Mouse (Mus musculus): ENCODE results near the gene St6galnac5. TPM values are rescaled to one million over a fixed set of nuclear protein-coding genes. Genes with fewer than 3 reads are reported as not detected.

The St6galnac5 gene
- total and polyA plus RNA-seq, 2 experiments: not detected

DNA sequence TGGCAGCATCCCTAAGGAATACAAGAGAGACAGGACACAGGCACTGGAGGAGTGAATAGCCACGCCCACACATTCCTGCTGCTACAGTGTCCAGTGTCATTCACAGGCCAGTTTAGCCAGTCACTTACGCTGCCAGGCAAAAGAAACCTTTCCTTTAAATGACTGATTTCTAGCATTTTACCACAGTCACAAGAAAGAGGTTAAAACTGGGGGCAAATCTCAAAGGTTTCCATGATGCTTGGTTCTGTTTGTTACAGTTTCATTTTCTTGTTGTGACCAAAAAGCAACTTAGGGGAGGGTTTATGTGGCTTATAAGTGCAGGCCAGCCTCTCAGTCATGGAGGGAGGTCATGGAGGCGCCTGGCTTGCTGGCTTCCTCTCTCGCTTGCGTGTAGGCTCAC lies 74.4 kb downstream of the St6galnac5 start:
- H3K4me1 ChIP-seq (ENCODE audit: control insufficient read depth, insufficient read depth, low read length): no peaks in the 10 kb centered on the region
- DNase-seq (ENCODE audit: extremely low read depth, low read depth, low spot score): no peak
- H3K9ac ChIP-seq (ENCODE audit: low read depth, low read length): no peak overlapping the region
- H3K79me2 ChIP-seq (ENCODE audit: control insufficient read depth, insufficient read depth, low read length): no peaks in the 10 kb centered on the region
- H3K36me3 ChIP-seq (ENCODE audit: control insufficient read depth, insufficient read depth, low read length): no peaks in the 10 kb centered on the region
- H3K4me3 ChIP-seq (ENCODE audit: insufficient read depth, low read depth, low read length): no peak overlapping the region
- no peak for TF ChIP-seq POLR2A (IDR thresholded peaks at IDR 0.05; ENCODE audit: extremely low read depth, insufficient read depth, low read length)
- no peak for TF ChIP-seq CTCF (IDR thresholded peaks at IDR 0.05; ENCODE audit: low read depth, low read length)
- WGBS: 84% methylated on average over 5 of the region's 5 CpGs
- no peak overlapping the region for H3K27ac ChIP-seq (replicated peaks; ENCODE audit: insufficient read depth, low read depth, low read length)
- no peaks in the 10 kb centered on the region for H3K27me3 ChIP-seq (ENCODE audit: control insufficient read depth, insufficient read depth, low read length)

DNA sequence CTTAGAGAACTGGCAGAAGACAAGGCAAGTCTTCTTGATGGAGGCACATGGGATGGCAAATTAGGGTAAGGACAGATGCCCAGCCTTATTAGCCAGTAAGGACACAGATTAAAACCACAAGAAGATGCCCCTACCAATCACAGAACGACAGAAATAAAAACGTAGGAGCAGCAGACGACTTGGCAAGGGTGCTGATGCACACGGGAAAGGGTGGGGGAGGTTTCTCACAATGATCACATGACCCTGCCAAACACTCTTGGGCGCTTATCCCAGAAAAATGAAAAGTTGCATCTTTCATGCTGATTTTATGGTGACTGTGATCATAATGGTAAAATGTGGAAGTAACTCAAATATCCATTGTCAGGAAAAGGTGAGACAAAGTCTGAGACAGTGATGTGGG lies 75.0 kb downstream of the St6galnac5 start:
- no peak overlapping the region for H3K4me3 ChIP-seq (ENCODE audit: insufficient read depth, low read depth, low read length)
- no peaks in the 10 kb centered on the region for H3K36me3 ChIP-seq (ENCODE audit: control insufficient read depth, insufficient read depth, low read length)
- H3K79me2 ChIP-seq (ENCODE audit: control insufficient read depth, insufficient read depth, low read length): no peaks in the 10 kb centered on the region
- H3K9ac ChIP-seq (ENCODE audit: low read depth, low read length): no peak overlapping the region
- no peaks in the 10 kb centered on the region for H3K4me1 ChIP-seq (ENCODE audit: control insufficient read depth, insufficient read depth, low read length)
- no peak overlapping the region for H3K27ac ChIP-seq (replicated peaks; ENCODE audit: insufficient read depth, low read depth, low read length)
- no peak for DNase-seq (ENCODE audit: extremely low read depth, low read depth, low spot score)
- TF ChIP-seq CTCF (IDR thresholded peaks at IDR 0.05; ENCODE audit: low read depth, low read length): no peak
- TF ChIP-seq POLR2A (IDR thresholded peaks at IDR 0.05; ENCODE audit: extremely low read depth, insufficient read depth, low read length): no peak
- 71% methylated on average over 5 of the region's 5 CpGs for WGBS
- H3K27me3 ChIP-seq (ENCODE audit: control insufficient read depth, insufficient read depth, low read length): no peaks in the 10 kb centered on the region

DNA sequence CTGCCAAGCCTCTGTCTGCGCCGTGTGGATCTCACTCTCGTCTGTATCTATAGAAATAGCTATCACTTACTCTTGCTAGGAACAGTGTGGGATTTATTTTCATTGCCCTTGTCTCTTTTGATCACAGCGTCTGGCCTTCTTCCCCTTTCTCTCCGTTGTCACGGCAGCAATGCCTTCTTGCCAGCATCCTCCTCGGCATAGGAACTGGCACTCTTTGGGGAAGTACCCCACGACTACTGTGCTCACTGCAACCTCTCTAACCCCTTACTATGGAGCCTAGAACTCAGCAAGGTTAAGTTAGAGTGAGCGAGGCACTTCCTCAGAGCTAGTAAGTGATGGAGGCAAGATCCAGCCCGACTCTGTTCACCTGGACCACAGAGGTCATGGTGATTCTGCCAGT lies 76.2 kb downstream of the St6galnac5 start:
- Histone ChIP-seq H3K4me3 (ENCODE audit: insufficient read depth, low read depth, low read length) (no peak overlapping the region), H3K27ac (replicated peaks; ENCODE audit: insufficient read depth, low read depth, low read length) (no peak overlapping the region), H3K27me3 (ENCODE audit: control insufficient read depth, insufficient read depth, low read length) (no peaks in the 10 kb centered on the region), H3K9ac (ENCODE audit: low read depth, low read length) (no peak overlapping the region), H3K79me2 (ENCODE audit: control insufficient read depth, insufficient read depth, low read length) (no peaks in the 10 kb centered on the region), H3K36me3 (ENCODE audit: control insufficient read depth, insufficient read depth, low read length) (no peaks in the 10 kb centered on the region), H3K4me1 (ENCODE audit: control insufficient read depth, insufficient read depth, low read length) (no peaks in the 10 kb centered on the region)
- TF ChIP-seq POLR2A (IDR thresholded peaks at IDR 0.05; ENCODE audit: extremely low read depth, insufficient read depth, low read length): no peak
- TF ChIP-seq CTCF (IDR thresholded peaks at IDR 0.05; ENCODE audit: low read depth, low read length): no peak
- 71% methylated on average over 10 of the region's 10 CpGs for WGBS
- DNase-seq (ENCODE audit: extremely low read depth, low read depth, low spot score): no peak

DNA sequence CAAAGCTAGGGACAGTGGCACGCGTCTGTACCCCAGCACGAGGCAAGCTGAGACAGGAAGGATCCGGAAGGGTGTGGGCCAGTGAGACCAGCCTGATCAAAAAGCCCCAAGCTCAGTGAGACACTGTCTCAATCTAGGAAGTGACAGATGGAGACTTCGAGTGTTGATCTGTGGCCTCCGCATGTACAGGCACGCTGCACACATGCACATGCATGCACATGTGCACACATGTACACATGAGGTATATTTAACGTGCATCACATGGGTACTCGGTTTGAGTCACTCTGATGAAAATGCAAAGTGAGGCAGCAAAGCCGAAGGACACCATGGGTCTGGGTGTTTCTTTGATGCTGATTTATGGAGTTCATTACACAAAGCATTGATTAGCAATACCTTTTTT lies 77.0 kb downstream of the St6galnac5 start:
- H3K79me2 ChIP-seq (ENCODE audit: control insufficient read depth, insufficient read depth, low read length): no peaks in the 10 kb centered on the region
- no peak for DNase-seq (ENCODE audit: extremely low read depth, low read depth, low spot score)
- H3K4me3 ChIP-seq (ENCODE audit: insufficient read depth, low read depth, low read length): no peak overlapping the region
- TF ChIP-seq POLR2A (IDR thresholded peaks at IDR 0.05; ENCODE audit: extremely low read depth, insufficient read depth, low read length): no peak
- no peak for TF ChIP-seq CTCF (IDR thresholded peaks at IDR 0.05; ENCODE audit: low read depth, low read length)
- no peak overlapping the region for H3K9ac ChIP-seq (ENCODE audit: low read depth, low read length)
- no peaks in the 10 kb centered on the region for H3K4me1 ChIP-seq (ENCODE audit: control insufficient read depth, insufficient read depth, low read length)
- H3K36me3 ChIP-seq (ENCODE audit: control insufficient read depth, insufficient read depth, low read length): no peaks in the 10 kb centered on the region
- 88% methylated on average over 10 of the region's 10 CpGs for WGBS
- no peaks in the 10 kb centered on the region for H3K27me3 ChIP-seq (ENCODE audit: control insufficient read depth, insufficient read depth, low read length)
- H3K27ac ChIP-seq (replicated peaks; ENCODE audit: insufficient read depth, low read depth, low read length): no peak overlapping the region

DNA sequence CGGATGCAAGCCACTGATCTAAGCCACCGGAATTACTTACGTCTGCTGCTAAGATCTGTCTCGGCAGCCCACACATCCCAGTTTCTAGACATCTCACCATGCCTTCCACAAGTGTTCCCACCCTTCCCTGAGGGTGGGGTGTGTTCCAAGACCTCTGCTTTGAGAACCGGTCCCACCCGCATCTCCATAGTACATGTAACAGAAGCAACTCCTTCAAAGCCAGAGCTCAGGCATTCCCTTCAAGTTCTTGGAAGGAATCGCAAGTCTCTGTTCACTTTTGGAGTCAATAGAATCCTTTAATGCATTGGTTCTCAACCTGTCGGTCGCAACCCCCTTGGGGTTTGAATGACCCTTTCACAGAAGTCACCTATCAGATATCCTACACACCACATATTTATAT lies 83.1 kb downstream of the St6galnac5 start:
- Histone ChIP-seq H3K9ac (ENCODE audit: low read depth, low read length) (no peak overlapping the region), H3K27me3 (ENCODE audit: control insufficient read depth, insufficient read depth, low read length) (no peaks in the 10 kb centered on the region), H3K4me1 (ENCODE audit: control insufficient read depth, insufficient read depth, low read length) (no peaks in the 10 kb centered on the region), H3K79me2 (ENCODE audit: control insufficient read depth, insufficient read depth, low read length) (no peaks in the 10 kb centered on the region), H3K4me3 (ENCODE audit: insufficient read depth, low read depth, low read length) (no peak overlapping the region), H3K27ac (replicated peaks; ENCODE audit: insufficient read depth, low read depth, low read length) (no peak overlapping the region), H3K36me3 (ENCODE audit: control insufficient read depth, insufficient read depth, low read length) (no peaks in the 10 kb centered on the region)
- WGBS: 93% methylated on average over 9 of the region's 9 CpGs
- TF ChIP-seq CTCF (IDR thresholded peaks at IDR 0.05; ENCODE audit: low read depth, low read length) (no peak), POLR2A (IDR thresholded peaks at IDR 0.05; ENCODE audit: extremely low read depth, insufficient read depth, low read length) (no peak)
- no peak for DNase-seq (ENCODE audit: extremely low read depth, low read depth, low spot score)

DNA sequence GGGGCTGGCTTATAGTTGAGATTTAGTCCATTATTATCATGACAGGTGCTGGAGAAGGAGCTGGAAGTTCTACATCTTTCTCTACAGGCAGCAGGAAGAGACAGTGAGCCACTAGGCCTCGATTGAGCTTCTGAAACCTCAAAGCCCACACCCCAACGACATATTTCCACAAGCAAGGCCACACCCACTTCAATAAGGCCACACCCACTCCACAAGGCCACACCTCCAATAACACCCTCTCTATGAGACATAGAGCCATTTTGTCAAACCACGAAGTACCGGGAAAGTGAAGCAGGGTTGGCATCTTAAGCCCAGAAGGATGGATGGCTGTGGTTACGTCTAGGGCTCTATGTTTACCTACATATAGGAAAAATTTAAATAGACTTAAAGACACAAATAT lies 84.8 kb downstream of the St6galnac5 start:
- H3K27ac ChIP-seq (replicated peaks; ENCODE audit: insufficient read depth, low read depth, low read length): no peak overlapping the region
- no peak overlapping the region for H3K9ac ChIP-seq (ENCODE audit: low read depth, low read length)
- H3K4me3 ChIP-seq (ENCODE audit: insufficient read depth, low read depth, low read length): no peak overlapping the region
- H3K27me3 ChIP-seq (ENCODE audit: control insufficient read depth, insufficient read depth, low read length): no peaks in the 10 kb centered on the region
- no peak for DNase-seq (ENCODE audit: extremely low read depth, low read depth, low spot score)
- no peaks in the 10 kb centered on the region for H3K36me3 ChIP-seq (ENCODE audit: control insufficient read depth, insufficient read depth, low read length)
- H3K79me2 ChIP-seq (ENCODE audit: control insufficient read depth, insufficient read depth, low read length): no peaks in the 10 kb centered on the region
- TF ChIP-seq POLR2A (IDR thresholded peaks at IDR 0.05; ENCODE audit: extremely low read depth, insufficient read depth, low read length): no peak
- TF ChIP-seq CTCF (IDR thresholded peaks at IDR 0.05; ENCODE audit: low read depth, low read length): no peak
- no peaks in the 10 kb centered on the region for H3K4me1 ChIP-seq (ENCODE audit: control insufficient read depth, insufficient read depth, low read length)
- WGBS: 83% methylated on average over 5 of the region's 5 CpGs

Data from liver, adult 2 months (tissue).